Mouse (Mus musculus) ES-E14 (cell line): Measurements from ENCODE around the gene Btbd11. TPM values are rescaled to one million over a fixed set of nuclear protein-coding genes. Genes with fewer than 3 reads are reported as not detected.
A peak's percentile ranks its signal among the peaks of the same experiment; 100 is the strongest.

Experiments used
- DNase-seq: peaks from one replicate; pipeline ENCODE4 v3.0.0-alpha.2; 2013; ENCODE audit warnings: low read depth, low spot score
- H3K27ac ChIP-seq: 2 replicates; pipeline ENCODE4 v1.5.1; 2012; ENCODE audit warnings: low read depth, mild to moderate bottlenecking, low read length, moderate library complexity, mixed read lengths; ENCODE audit not compliant: poor library complexity, insufficient read depth, severe bottlenecking
- H3K36me3 ChIP-seq: 2 replicates; pipeline ENCODE4 v1.6.1; 2012; ENCODE audit warnings: mild to moderate bottlenecking, low read length, moderate library complexity, mixed read lengths; ENCODE audit not compliant: control insufficient read depth, poor library complexity, insufficient read depth, severe bottlenecking
- H3K4me1 ChIP-seq, 2 experiments: fragments of 150-350 bp in 1 of 2; sonication (generic) in 1 of 2; 2 replicates each; pipeline ENCODE4 v1.6.1; 2012; ENCODE audit warnings: low read length in 2 of 2, mild to moderate bottlenecking in 1 of 2, mixed read lengths in 1 of 2; ENCODE audit not compliant: control insufficient read depth in 2 of 2, insufficient read depth in 2 of 2, poor library complexity in 1 of 2
- H3K4me3 ChIP-seq, 2 experiments: fragments of 150-350 bp in 1 of 2; sonication (generic) in 1 of 2; 2 replicates each; pipeline ENCODE4 v1.5.1; 2012; ENCODE audit warnings: low read length in 2 of 2, low read depth in 1 of 2, mild to moderate bottlenecking in 1 of 2, mixed read lengths in 1 of 2; ENCODE audit not compliant: insufficient read depth in 1 of 2, poor library complexity in 1 of 2, severe bottlenecking in 1 of 2
- H3K9ac ChIP-seq: 2 replicates; pipeline ENCODE4 v1.6.1; 2012; ENCODE audit warnings: low read depth, mild to moderate bottlenecking, low read length, mixed read lengths; ENCODE audit not compliant: poor library complexity, insufficient read depth, severe bottlenecking
- H3K9me3 ChIP-seq: fragments of 150-350 bp; sonication (generic); 2 replicates; pipeline ENCODE4 v1.6.1; 2012; ENCODE audit warnings: low read depth, mild to moderate bottlenecking, low read length; ENCODE audit not compliant: control insufficient read depth, insufficient read depth
- CHD2 ChIP-seq: IDR thresholded peaks from 2 replicates; pipeline ENCODE4 v1.6.1; 2014; ENCODE audit warnings: mild to moderate bottlenecking, low read depth, low read length, inconsistent platforms
- HCFC1 ChIP-seq: IDR thresholded peaks from 2 replicates; pipeline ENCODE4 v1.6.1; 2012; ENCODE audit warnings: low read length, inconsistent platforms, borderline replicate concordance; ENCODE audit not compliant: insufficient read depth
- MAFK ChIP-seq: IDR thresholded peaks from 2 replicates; pipeline ENCODE4 v1.6.1; 2014; ENCODE audit warnings: mild to moderate bottlenecking, low read depth, low read length, inconsistent platforms; ENCODE audit not compliant: insufficient read depth
- ZC3H11A ChIP-seq: IDR thresholded peaks from 2 replicates; pipeline ENCODE4 v1.6.1; 2012; ENCODE audit warnings: low read depth, mild to moderate bottlenecking, inconsistent platforms, low read length, borderline replicate concordance
- ZNF384 ChIP-seq: IDR thresholded peaks from 2 replicates; pipeline ENCODE4 v1.6.1; 2012; ENCODE audit warnings: low read depth, low read length, inconsistent platforms
- in situ Hi-C, 2 experiments: fragments of 600-800 bp; cut with MboI; formaldehyde crosslinking; loops; one replicate each; pipeline ENCODE4 v1.15.1; 2025; ENCODE audit warnings: low sequenced_read_pairs in 2 of 2, inconsistent platforms in 1 of 2; ENCODE audit not compliant: unreplicated experiment in 2 of 2
- total RNA-seq: library from RNA; depleted of rRNA; stranded (reverse); fragments of 300-350 nt; gene quantifications from 2 replicates; pipeline ENCODE4 v1.2.3, GENCODE M21; 2012

The Btbd11 gene
- total RNA-seq, 1 experiment, result 9.9 TPM

GRCm38 (mm10) chr10:85598603-85599542 is 212.3 kb downstream of the Btbd11 start:
- DNase-seq, result no peak

GRCm38 (mm10) chr10:85602546-85602945 is 215.9 kb downstream of the Btbd11 start:
- H3K4me1 ChIP-seq, result peaks cover 0 to 11% of the 10 kb centered on the region in 2 experiments; a peak in 2 of 4 replicates
- H3K4me3 ChIP-seq, result no peak overlapping the region
- no peaks in the 10 kb centered on the region for H3K9me3 ChIP-seq
- H3K36me3 ChIP-seq, result no peaks in the 10 kb centered on the region
- TF ChIP-seq MAFK (no peak), ZC3H11A (no peak), ZNF384 (no peak), HCFC1 (no peak), CHD2 (no peak)
- no peak for DNase-seq
- in situ Hi-C loops, result no loop called here
- H3K9ac ChIP-seq, result no peak overlapping the region
- no peak overlapping the region for H3K27ac ChIP-seq

More at GRCm38 (mm10) chr10:85598603-85599542, 212.3 kb downstream of the Btbd11 start:
- H3K36me3 ChIP-seq, result no peaks in the 10 kb centered on the region
- H3K9me3 ChIP-seq, result no peaks in the 10 kb centered on the region
- H3K4me3 ChIP-seq, result peak overlapping the region; percentile 54 to 63
- H3K27ac ChIP-seq, result no peak overlapping the region
- H3K4me1 ChIP-seq, result peaks cover 2 to 11% of the 10 kb centered on the region in 2 experiments; a peak in 3 of 4 replicates
- in situ Hi-C loops, result no loop called here
- TF ChIP-seq MAFK, result no peak
- no peak for TF ChIP-seq CHD2
- TF ChIP-seq ZC3H11A, result no peak
- TF ChIP-seq ZNF384, result no peak
- H3K9ac ChIP-seq, result peak overlapping the region; percentile 57

GRCm38 (mm10) chr10:85604556-85604955 is 217.9 kb downstream of the Btbd11 start:
- no peak for TF ChIP-seq MAFK
- Histone ChIP-seq H3K36me3 (no peaks in the 10 kb centered on the region), H3K9ac (no peak overlapping the region), H3K27ac (no peak overlapping the region), H3K9me3 (no peaks in the 10 kb centered on the region), H3K4me3 (no peak overlapping the region), H3K4me1 (no peaks in the 10 kb centered on the region)
- no peak for DNase-seq
- in situ Hi-C loops, result no loop called here

GRCm38 (mm10) chr10:85608550-85609278 is 222.1 kb downstream of the Btbd11 start:
- DNase-seq, result no peak
- TF ChIP-seq CHD2 (no peak), MAFK (no peak), HCFC1 (no peak), ZNF384 (no peak), ZC3H11A (no peak)
- no peaks in the 10 kb centered on the region for H3K36me3 ChIP-seq
- no peak overlapping the region for H3K27ac ChIP-seq
- 0 out of 4 replicates have a peak, but pooled peaks cover 0 to 2% of the 10 kb centered on the region in 2 experiments for H3K4me1 ChIP-seq
- in situ Hi-C loops, result no loop called here
- no peak overlapping the region for H3K9ac ChIP-seq
- no peak overlapping the region for H3K4me3 ChIP-seq
- no peaks in the 10 kb centered on the region for H3K9me3 ChIP-seq
